Mouse (Mus musculus) G1E (cell line): ENCODE measurements around the gene Ccnb1ip1.

Experiments used
- CTCF ChIP-seq: IDR thresholded peaks from 2 replicates; pipeline ENCODE4 v1.5.1; 2012; ENCODE audit warnings: low read depth, low read length, inconsistent platforms, mixed read lengths
- GATA1 ChIP-seq: IDR thresholded peaks from 2 replicates; pipeline ENCODE4 v1.6.1; 2012; ENCODE audit warnings: borderline replicate concordance, low read length, inconsistent platforms, mixed read lengths
- TAL1 ChIP-seq: conservative IDR thresholded peaks from 2 replicates; pipeline ENCODE4 v1.6.1; 2012; ENCODE audit warnings: low read depth, low read length, inconsistent platforms, mixed read lengths

DNA sequence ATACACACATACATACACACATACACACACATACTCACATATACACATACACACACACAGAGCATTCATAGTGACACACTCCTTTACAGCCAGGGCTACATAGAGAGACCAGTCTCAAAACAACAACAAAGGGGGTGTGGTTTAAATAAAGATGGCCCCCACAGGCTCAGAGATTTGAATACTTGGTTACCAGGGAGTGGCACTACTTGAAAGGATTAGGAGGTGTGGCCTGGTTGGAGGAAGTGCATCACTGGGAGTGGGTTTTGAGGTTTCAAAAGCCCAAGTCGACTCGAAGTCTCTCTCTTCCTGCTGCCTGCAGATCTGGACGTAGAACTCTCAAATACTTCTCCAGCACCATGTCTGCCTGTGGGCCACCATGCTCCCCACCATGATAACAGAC is 25.4 kb downstream of the Ccnb1ip1 start:
- TF ChIP-seq CTCF (no peak), GATA1 (no peak), TAL1 (no peak)
